Mouse (Mus musculus): ENCODE measurements around the gene Atp8a1.

The Atp8a1 gene

DNA sequence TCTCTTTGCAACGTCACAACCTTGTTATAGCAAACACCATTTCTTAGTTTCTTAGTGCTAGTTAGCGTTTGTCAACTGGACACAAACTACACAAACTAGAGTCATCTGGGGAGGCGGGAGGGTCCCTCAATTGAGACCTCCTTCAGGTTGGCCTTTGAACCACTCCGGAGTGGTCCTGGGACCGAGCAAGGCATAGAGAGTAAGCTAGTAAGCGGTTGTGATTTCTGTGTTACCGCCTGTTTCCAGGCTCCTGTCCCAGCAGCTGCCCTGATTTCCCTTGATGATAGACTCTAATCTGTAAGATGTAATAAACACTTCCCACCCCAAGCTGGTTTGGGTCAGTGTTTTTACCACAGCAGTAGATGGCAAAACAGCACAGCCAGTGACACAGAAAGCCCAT lies 161.3 kb downstream of the Atp8a1 start:
- DNase-seq (ENCODE audit: extremely low spot score, low read depth, low spot score): no peak

DNA sequence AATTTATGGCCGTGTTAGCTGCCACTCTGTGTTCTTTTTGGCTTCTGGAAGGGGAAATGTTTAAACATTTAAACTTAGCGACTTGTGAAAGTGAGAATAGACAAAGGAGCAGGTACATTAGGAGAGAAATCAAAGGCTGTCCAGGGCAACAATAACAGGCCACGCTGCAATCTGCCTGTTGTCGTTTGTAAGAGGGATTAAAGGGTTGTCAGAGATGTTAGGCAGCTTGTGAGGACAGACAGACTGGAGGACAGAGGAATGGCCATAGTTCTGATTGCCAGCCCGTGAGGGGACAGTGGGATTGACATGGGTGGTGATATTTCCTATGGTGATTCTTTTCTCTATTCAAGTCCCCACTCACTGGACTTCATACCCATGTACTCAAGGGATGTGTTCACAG lies 161.8 kb downstream of the Atp8a1 start:
- DNase-seq (ENCODE audit: extremely low spot score, low read depth, low spot score): no peak

DNA sequence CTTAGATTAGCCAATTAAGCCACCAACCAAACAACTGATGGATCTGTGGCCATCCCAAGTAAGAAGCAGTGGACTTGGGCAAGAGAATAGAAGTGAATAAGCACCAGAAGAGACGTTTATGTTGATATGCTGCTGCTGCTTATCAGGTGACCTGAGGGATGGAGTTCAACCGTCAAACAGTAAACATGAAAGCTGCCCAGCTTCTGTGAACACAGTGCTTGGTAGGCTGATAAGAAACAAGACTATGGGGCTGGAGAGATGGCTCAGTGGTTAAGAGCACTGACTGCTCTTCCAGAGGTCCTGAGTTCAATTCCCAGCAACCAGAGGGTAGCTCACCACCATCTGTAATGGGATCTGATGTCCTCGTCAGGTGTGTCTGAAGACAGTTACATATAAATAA lies 168.4 kb downstream of the Atp8a1 start:
- DNase-seq (ENCODE audit: extremely low spot score, low read depth, low spot score): no peak

DNA sequence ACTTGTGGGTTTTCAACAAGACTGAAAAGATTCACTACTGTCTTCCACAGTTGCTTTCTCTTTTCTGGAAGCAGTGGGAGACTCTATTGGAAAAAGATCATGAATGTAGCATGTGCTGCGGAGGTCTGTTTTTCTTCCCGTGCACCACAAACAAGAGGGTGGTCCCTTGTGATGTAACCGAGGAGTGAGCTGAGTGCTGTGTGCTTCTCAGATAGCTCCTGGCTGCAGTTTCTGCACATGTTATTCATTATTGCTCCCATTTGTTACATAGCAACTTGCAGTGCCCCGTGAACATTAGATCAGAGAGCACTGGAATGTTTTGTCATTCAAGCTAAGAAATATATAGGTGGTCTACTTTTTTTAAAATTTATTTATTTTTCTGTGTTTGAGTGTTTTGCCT lies 174.2 kb downstream of the Atp8a1 start:
- no peak for DNase-seq (ENCODE audit: extremely low spot score, low read depth, low spot score)

DNA sequence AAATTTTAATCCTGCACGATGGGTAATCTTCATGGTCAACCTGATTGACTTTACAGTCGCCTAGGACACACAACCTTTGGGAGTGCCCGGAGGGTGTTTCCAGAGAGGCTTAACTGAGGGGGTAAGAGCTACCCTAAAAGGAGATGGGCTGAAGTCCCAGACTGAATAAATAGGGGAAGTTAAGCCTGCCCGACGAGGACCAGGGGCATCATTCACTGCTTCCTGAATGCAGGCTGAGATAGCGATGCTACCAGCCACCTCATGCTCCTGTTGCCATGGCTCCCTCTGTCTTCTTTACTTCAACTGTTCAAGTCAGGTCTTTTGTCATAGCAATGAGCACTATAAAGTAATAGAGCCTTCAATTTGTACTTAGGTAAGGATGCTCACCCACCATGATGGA lies 177.1 kb downstream of the Atp8a1 start:
- DNase-seq (ENCODE audit: extremely low spot score, low read depth, low spot score): no peak

DNA sequence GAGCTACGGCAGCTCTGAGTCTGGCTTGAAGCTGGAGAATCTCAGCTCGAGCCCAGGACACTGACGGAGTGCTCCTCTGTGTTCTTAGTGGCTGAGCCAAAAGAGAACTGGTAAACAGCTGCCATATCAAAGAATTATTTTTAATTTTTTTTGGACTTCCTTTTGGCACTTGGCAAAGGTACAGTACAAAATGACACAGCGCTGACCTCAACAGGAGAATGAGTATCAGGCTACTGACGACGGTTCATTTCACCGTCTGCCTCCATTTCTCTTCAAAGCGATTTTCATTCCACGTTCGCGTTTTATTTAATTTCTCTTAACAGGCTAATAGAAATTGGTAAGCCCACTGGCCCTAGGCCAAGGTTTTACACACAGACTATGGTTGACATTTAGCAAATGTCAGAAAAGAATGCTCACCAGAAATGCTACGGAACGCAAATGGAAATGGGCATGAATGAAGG lies 177.8 kb downstream of the Atp8a1 start:
- no peak for DNase-seq (ENCODE audit: extremely low spot score, low read depth, low spot score)

- DNase-seq (ENCODE audit: extremely low spot score, low read depth, low spot score): no peak
These were observed 184.5 kb downstream of the Atp8a1 start for GRCm38 (mm10) chr5:67662715-67663114.

DNA sequence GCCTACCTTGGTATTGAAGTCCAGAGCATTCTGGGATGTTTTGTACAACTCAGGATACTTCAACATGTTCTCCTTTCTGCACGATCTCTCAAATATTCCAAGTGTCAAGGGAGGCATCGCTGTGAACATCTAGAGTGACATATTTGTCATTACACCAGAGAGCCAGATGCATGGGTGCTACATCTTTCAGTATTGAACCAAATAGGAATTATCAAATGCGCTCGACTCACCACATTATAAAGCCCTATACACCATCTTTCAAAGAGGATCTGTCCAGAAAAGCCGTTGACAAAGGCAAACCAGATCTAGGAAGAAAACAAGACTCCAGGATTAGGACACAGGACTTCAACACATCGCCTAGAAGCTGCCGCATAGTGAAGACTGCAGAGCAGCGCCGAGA lies 187.4 kb downstream of the Atp8a1 start:
- no peak for DNase-seq (ENCODE audit: extremely low spot score, low read depth, low spot score)

DNA sequence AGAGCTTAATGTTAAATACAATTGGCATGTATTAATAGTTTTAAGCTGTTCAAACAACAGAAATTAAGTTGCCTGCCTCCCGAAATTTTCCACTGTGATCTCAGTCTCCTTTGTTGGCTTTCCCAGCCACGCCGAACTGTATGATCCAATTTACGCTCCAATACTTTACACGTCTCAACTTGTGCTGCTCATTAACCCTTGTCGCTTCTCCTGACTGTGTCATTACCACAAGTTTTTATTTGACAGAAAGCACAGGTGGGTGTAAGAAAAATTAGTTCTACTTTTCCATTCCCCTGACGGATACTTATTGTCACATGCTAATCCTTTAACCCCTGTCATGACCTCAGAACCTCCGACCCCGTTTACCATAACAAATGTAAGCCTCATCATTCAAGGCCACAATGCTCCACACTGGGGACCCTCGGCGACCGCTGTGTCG lies 190.4 kb downstream of the Atp8a1 start:
- DNase-seq (ENCODE audit: extremely low spot score, low read depth, low spot score): no peak

DNA sequence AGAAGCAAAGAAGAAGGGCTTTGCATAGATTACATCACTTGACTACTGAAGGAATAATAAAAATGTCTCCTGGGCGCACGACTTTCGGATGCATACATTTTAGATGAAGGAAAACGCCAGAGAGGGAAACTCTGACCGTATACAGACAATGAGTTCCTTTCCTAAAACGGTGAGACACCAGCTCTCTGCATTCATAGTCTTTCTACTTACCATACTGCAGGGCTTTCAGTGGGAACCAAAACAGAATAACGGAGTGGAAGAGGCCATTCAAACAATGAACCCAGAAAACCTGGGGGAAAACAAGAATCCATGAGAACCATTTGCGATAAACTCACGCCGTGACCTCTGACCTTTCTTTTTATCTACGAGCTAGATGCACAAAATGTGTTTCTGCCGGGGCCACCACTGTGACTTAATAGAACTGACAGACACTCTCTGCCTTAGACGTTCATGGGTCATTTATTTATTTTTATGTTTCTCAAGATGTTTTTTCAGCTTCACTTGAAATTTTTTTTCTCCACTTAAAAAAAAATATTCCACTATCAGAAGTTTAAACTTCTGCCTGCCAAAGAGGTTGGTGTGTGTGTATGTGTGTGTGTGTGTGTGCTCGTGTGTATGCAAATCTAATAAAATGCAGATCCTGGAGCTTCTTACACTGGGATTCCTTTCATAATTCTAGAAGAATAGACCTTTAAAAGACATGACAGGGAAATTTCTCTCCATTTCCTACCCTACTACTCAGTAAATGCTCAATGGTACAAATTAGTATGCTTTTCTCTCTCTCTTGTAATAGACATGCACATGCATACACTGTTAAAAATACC lies 191.3 kb downstream of the Atp8a1 start:
- DNase-seq (ENCODE audit: extremely low spot score, low read depth, low spot score): no peak

- DNase-seq (ENCODE audit: extremely low spot score, low read depth, low spot score): no peak
These were observed 192.7 kb downstream of the Atp8a1 start for GRCm38 (mm10) chr5:67654572-67654971.

GRCm38 (mm10) chr5:67653543-67653942 lies 193.7 kb downstream of the Atp8a1 start:
- DNase-seq (ENCODE audit: extremely low spot score, low read depth, low spot score): no peak

DNA sequence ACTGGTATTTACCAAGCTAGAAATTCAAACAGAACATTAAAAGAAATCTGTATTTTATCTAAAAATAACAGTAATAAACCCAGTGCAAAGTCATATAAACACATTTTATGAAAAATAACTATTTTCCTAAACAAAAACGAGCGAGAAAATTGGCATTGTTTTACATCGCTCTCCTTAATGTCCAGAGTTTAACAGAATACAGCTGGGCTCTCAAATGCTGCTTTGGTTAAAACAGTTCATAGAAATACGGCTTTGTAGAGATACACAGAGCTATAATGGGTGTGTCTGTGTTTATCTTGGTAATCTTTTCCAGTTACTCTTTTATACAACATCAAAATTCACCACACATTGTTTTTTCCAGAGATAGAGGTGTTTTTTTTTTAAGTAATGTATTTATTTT lies 194.8 kb downstream of the Atp8a1 start:
- no peak for DNase-seq (ENCODE audit: extremely low spot score, low read depth, low spot score)

DNA sequence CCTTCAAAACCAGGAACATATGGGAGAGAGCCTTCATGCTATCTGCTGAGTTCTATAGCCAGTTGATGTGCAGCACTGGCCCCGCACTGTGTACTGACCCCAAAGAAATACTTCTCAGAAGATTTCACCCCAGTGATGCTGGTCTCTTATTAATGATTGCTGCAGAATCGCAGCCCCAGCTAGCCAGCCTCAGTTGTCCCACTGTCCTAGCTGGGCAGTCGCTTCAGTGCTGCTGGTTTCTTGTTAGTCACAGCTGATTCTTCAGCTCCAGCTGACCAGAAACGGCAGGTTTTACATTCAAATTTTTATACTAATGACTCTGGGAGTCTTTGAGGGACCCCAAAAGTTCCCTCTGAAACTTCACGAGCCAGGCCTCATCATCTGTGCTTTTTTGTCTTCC lies 197.2 kb downstream of the Atp8a1 start:
- DNase-seq (ENCODE audit: extremely low spot score, low read depth, low spot score): no peak

DNA sequence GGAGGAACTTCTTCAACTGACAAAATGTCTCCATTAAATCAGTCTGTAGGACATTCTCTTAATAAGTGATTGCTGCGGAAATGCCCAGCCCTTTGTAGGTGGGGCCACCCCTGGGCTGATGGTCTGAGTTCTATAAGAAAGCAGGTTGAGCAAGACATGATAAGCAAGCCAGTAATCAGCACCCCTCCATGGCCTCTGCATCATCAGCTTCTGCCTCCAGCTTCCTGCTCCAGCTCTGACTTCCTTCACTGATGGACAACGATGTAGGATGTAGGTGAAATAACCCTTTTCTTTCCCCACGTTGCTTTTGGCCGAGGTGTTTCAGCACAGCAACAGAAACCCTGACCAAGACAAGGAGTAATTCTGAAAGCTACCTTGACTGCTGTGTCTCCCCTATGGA lies 198.1 kb downstream of the Atp8a1 start:
- no peak for DNase-seq (ENCODE audit: extremely low spot score, low read depth, low spot score)

GRCm38 (mm10) chr5:67647568-67647967 lies 199.7 kb downstream of the Atp8a1 start:
- DNase-seq (ENCODE audit: extremely low spot score, low read depth, low spot score): no peak

- no peak for DNase-seq (ENCODE audit: extremely low spot score, low read depth, low spot score)
These were observed 200.3 kb downstream of the Atp8a1 start for GRCm38 (mm10) chr5:67646756-67647529.

- no peak for DNase-seq (ENCODE audit: extremely low spot score, low read depth, low spot score)
These were observed 203.5 kb downstream of the Atp8a1 start for GRCm38 (mm10) chr5:67643537-67644255.

GRCm38 (mm10) chr5:67641406-67642120 lies 205.7 kb downstream of the Atp8a1 start:
- DNase-seq (ENCODE audit: extremely low spot score, low read depth, low spot score): no peak

DNA sequence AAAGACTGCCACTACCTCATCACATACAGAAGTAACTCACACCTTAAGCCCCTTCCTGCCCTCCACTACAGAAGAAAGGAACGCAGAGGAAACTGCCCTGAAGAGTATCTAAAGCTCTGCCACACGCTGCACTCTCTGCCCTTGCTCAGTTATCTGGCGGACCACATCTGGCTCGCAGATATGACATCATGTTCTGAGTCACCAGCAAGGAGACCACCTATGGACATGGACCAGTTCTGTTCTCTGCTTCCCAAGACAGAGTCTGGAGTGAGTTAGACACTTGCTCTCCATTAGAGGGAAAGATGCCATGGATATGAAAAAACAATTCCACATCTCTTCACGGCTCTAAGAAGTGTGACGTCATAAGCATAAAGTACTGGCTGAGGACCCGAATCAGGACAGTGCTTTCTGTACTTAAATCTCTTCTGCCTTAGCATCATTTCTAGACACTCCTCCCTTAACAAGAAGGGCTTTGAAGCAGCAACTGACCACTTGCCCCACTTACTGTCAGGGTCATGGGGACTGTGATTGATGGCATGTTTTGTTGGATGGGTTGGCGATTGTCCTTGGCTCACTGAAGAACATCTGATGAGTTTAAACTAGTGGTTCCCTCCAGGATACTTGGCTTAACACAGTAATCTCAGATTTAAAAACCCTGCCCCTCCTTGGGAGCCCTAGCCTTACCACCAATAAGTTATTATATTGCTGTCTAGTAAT lies 206.5 kb downstream of the Atp8a1 start:
- no peak for DNase-seq (ENCODE audit: extremely low spot score, low read depth, low spot score)

Measured in hindlimb bud, embryonic 11.5 days (tissue).